Mouse (Mus musculus): Measurements from ENCODE around the gene Catsperz. TPM values are rescaled to one million over a fixed set of nuclear protein-coding genes. Genes with fewer than 3 reads are reported as not detected.

Catsperz gene
- polyA plus RNA-seq, 1 experiment from 2014 or later: 3.4 TPM

- Histone ChIP-seq H3K4me1 (ENCODE audit: insufficient read depth, low read length) (peaks cover 18% of the 10 kb centered on the region), H3K9ac (replicated peaks; ENCODE audit: low read length) (peak overlapping the region; percentile 81; the same call in 1 of the 2 replicates), H3K27me3 (ENCODE audit: insufficient read depth, low read length) (no peaks in the 10 kb centered on the region), H3K27ac (ENCODE audit: low read length) (no peak overlapping the region), H3K36me3 (ENCODE audit: insufficient read depth, low read length) (peaks cover 11% of the 10 kb centered on the region), H3K4me3 (ENCODE audit: low read length) (no peak overlapping the region), H3K9me3 (ENCODE audit: low read length) (no peaks in the 10 kb centered on the region), H3K4me2 (replicated peaks; ENCODE audit: low read depth, low read length) (no peak overlapping the region)
- no peak for ATAC-seq (ENCODE audit: low FRiP score, low TSS enrichment)
- WGBS: 89% methylated on average over 5 of the region's 5 CpGs
These were observed 24.4 kb upstream of the Catsperz start for GRCm38 (mm10) chr19:6949532-6949931.

- Histone ChIP-seq H3K4me1 (ENCODE audit: insufficient read depth, low read length) (peaks cover 17% of the 10 kb centered on the region), H3K9me3 (ENCODE audit: low read length) (no peaks in the 10 kb centered on the region), H3K27ac (ENCODE audit: low read length) (no peak overlapping the region), H3K36me3 (ENCODE audit: insufficient read depth, low read length) (peaks cover 5% of the 10 kb centered on the region; the same call in 1 of the 2 replicates), H3K27me3 (ENCODE audit: insufficient read depth, low read length) (no peaks in the 10 kb centered on the region), H3K4me3 (ENCODE audit: low read length) (no peak overlapping the region), H3K4me2 (replicated peaks; ENCODE audit: low read depth, low read length) (no peak overlapping the region), H3K9ac (replicated peaks; ENCODE audit: low read length) (no peak overlapping the region)
- ATAC-seq (ENCODE audit: low FRiP score, low TSS enrichment): no peak
- 83% methylated on average over 4 of the region's 4 CpGs for WGBS
These were observed 23.0 kb upstream of the Catsperz start for GRCm38 (mm10) chr19:6948186-6948585.

DNA sequence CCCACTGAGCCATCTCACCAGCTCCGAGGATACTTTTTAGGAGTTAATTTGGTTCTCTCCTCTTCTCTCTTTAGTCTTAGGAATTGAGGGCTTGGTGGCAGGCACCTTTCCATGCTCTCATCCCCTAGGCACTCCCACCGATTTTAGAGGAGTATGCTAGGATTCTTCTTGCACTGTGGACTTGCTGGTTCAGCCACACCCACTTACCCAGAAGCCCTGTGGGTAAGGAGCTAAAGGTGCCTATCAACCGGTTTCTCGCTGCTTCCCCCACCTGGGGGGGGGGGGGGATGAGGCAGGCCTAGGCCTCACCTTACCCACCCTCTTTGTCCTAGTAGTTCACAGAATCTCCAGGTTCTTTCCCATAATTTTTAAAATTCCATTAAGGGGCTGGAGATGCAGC is 22.6 kb upstream of the Catsperz start:
- no peaks in the 10 kb centered on the region for H3K27me3 ChIP-seq (ENCODE audit: insufficient read depth, low read length)
- H3K4me1 ChIP-seq (ENCODE audit: insufficient read depth, low read length): peaks cover 17% of the 10 kb centered on the region
- no peak overlapping the region for H3K9ac ChIP-seq (replicated peaks; ENCODE audit: low read length)
- no peak for ATAC-seq (ENCODE audit: low FRiP score, low TSS enrichment)
- peaks cover 5% of the 10 kb centered on the region; the same call in 1 of the 2 replicates for H3K36me3 ChIP-seq (ENCODE audit: insufficient read depth, low read length)
- H3K4me3 ChIP-seq (ENCODE audit: low read length): no peak overlapping the region
- no peak overlapping the region for H3K27ac ChIP-seq (ENCODE audit: low read length)
- H3K9me3 ChIP-seq (ENCODE audit: low read length): no peaks in the 10 kb centered on the region
- no peak overlapping the region for H3K4me2 ChIP-seq (replicated peaks; ENCODE audit: low read depth, low read length)
- 51% methylated on average over 4 of the region's 4 CpGs for WGBS

- Histone ChIP-seq H3K27ac (ENCODE audit: low read length) (no peak overlapping the region), H3K36me3 (ENCODE audit: insufficient read depth, low read length) (peaks cover 5% of the 10 kb centered on the region; the same call in 1 of the 2 replicates), H3K4me1 (ENCODE audit: insufficient read depth, low read length) (peaks cover 19% of the 10 kb centered on the region), H3K4me3 (ENCODE audit: low read length) (no peak overlapping the region), H3K9me3 (ENCODE audit: low read length) (no peaks in the 10 kb centered on the region), H3K9ac (replicated peaks; ENCODE audit: low read length) (no peak overlapping the region), H3K4me2 (replicated peaks; ENCODE audit: low read depth, low read length) (no peak overlapping the region), H3K27me3 (ENCODE audit: insufficient read depth, low read length) (no peaks in the 10 kb centered on the region)
- no peak for ATAC-seq (ENCODE audit: low FRiP score, low TSS enrichment)
- 94% methylated on average over 6 of the region's 6 CpGs for WGBS
These were observed 18.5 kb upstream of the Catsperz start for GRCm38 (mm10) chr19:6943709-6944108.

GRCm38 (mm10) chr19:6942764-6943163 is 17.6 kb upstream of the Catsperz start:
- peak overlapping the region; percentile 97 for H3K27ac ChIP-seq (ENCODE audit: low read length)
- 0 out of 2 replicates have a peak, but pooled peaks have one; percentile 2 for ATAC-seq (ENCODE audit: low FRiP score, low TSS enrichment)
- 27% methylated on average over 5 of the region's 5 CpGs for WGBS
- H3K36me3 ChIP-seq (ENCODE audit: insufficient read depth, low read length): no peaks in the 10 kb centered on the region
- H3K27me3 ChIP-seq (ENCODE audit: insufficient read depth, low read length): no peaks in the 10 kb centered on the region
- peaks cover 24% of the 10 kb centered on the region for H3K4me1 ChIP-seq (ENCODE audit: insufficient read depth, low read length)
- H3K9ac ChIP-seq (replicated peaks; ENCODE audit: low read length): peak overlapping the region; percentile 96
- H3K4me3 ChIP-seq (ENCODE audit: low read length): peak overlapping the region; percentile 87
- no peaks in the 10 kb centered on the region for H3K9me3 ChIP-seq (ENCODE audit: low read length)
- peak overlapping the region; percentile 98 for H3K4me2 ChIP-seq (replicated peaks; ENCODE audit: low read depth, low read length)

- Histone ChIP-seq H3K4me3 (ENCODE audit: low read length) (peak within 1 kb of the TSS; percentile 87), H3K27me3 (ENCODE audit: insufficient read depth, low read length) (no peaks in the 10 kb centered on the region), H3K9me3 (ENCODE audit: low read length) (no peaks in the 10 kb centered on the region), H3K4me2 (replicated peaks; ENCODE audit: low read depth, low read length) (peak within 1 kb of the TSS; percentile 98), H3K4me1 (ENCODE audit: insufficient read depth, low read length) (peaks cover 28% of the 10 kb centered on the region), H3K36me3 (ENCODE audit: insufficient read depth, low read length) (no peaks in the 10 kb centered on the region), H3K27ac (ENCODE audit: low read length) (peak within 1 kb of the TSS; percentile 97), H3K9ac (replicated peaks; ENCODE audit: low read length) (peak within 1 kb of the TSS; percentile 96)
- WGBS: under 1% methylated on average over 27 of the region's 27 CpGs
- ATAC-seq (ENCODE audit: low FRiP score, low TSS enrichment): peak; percentile 92
These were observed 17.1 kb upstream of the Catsperz start, which contains the start of gene Gpr137 for GRCm38 (mm10) chr19:6942249-6942691. TSS of gene Gpr137 (minus strand) at chr19:6942480.

- peak within 1 kb of the TSS; percentile 97 for H3K27ac ChIP-seq (ENCODE audit: low read length)
- H3K27me3 ChIP-seq (ENCODE audit: insufficient read depth, low read length): no peaks in the 10 kb centered on the region
- H3K9ac ChIP-seq (replicated peaks; ENCODE audit: low read length): peak within 1 kb of the TSS; percentile 96
- H3K4me1 ChIP-seq (ENCODE audit: insufficient read depth, low read length): peaks cover 28% of the 10 kb centered on the region
- ATAC-seq (ENCODE audit: low FRiP score, low TSS enrichment): peak; percentile 80
- WGBS: under 1% methylated on average over 83 of the region's 83 CpGs
- peak within 1 kb of the TSS; percentile 98 for H3K4me2 ChIP-seq (replicated peaks; ENCODE audit: low read depth, low read length)
- no peaks in the 10 kb centered on the region for H3K9me3 ChIP-seq (ENCODE audit: low read length)
- H3K4me3 ChIP-seq (ENCODE audit: low read length): peak within 1 kb of the TSS; percentile 87
- no peaks in the 10 kb centered on the region for H3K36me3 ChIP-seq (ENCODE audit: insufficient read depth, low read length)
These were observed 16.4 kb upstream of the Catsperz start, which contains the start of gene Bad for GRCm38 (mm10) chr19:6941372-6942248. TSS of gene Bad (plus strand) at chr19:6941861.

DNA sequence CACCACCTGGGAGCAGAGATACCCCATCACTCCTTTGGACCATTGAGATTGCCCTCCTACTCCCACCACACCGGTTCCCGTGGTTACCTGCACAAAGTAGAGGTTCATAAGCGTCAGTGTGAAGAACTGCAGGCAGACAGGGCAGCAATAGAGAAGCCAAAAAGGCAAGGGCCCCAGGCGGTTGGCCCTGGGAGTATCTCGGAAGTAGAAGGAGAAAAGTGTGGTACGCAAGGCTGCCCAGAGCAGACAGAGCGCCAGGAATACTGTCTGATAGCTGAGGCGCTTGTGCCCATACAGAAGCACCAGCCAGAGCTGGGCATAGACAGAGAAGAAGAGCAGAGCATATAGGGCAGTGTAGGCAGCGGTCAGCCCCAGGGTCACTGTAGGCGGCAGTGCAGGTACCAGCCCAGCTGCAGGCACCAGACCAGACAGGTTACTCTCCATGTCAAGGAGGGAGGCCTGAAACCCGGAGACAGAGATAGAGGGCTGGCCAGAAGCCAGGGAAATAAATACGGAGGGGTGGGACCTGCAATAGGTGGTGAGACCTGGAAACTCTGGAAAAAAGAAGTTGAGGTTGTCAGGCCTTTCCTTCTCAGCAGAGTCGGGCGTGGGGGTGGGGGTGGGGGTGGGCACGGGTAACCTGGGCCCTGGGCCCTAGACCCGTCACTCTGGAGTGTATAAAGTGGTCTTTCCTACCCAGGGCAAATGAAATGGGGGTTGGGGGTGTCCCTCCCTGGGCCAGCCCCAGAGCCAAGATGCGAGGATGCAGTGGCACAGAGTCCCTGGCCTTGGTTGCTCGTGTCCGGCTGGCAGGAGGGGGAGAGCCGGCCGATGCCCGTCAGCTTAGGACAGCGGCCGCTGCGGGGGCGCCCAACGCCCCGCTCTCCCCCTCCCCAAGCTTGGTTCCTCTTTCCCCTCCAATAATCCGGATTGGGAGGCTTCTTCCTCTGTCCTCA is 15.5 kb upstream of the Catsperz start:
- Histone ChIP-seq H3K4me3 (ENCODE audit: low read length) (peak overlapping the region; percentile 87), H3K9ac (replicated peaks; ENCODE audit: low read length) (peak overlapping the region; percentile 96), H3K36me3 (ENCODE audit: insufficient read depth, low read length) (no peaks in the 10 kb centered on the region), H3K4me2 (replicated peaks; ENCODE audit: low read depth, low read length) (peak overlapping the region; percentile 98), H3K9me3 (ENCODE audit: low read length) (no peaks in the 10 kb centered on the region), H3K4me1 (ENCODE audit: insufficient read depth, low read length) (peaks cover 28% of the 10 kb centered on the region), H3K27me3 (ENCODE audit: insufficient read depth, low read length) (peaks cover 7% of the 10 kb centered on the region), H3K27ac (ENCODE audit: low read length) (peak overlapping the region; percentile 50; the same call in 1 of the 2 replicates)
- ATAC-seq (ENCODE audit: low FRiP score, low TSS enrichment): peak; percentile 13; the same call in 1 of the 2 replicates
- 18% methylated on average over 29 of the region's 29 CpGs for WGBS
